Mouse (Mus musculus) B cell, adult 2 months (primary cell): ENCODE measurements around the gene Ptpn3.
A peak's percentile ranks its signal among the peaks of the same experiment; 100 is the strongest.
"Not testable (repeated sequence)": the region's sequence is repeated elsewhere in the genome, so short reads cannot be mapped to it uniquely, and the experiment has no call there.

ENCODE experiments used
- DNase-seq, 2 experiments: peaks; one replicate each; pipeline ENCODE4 v3.0.0; 2022

Ptpn3 gene

DNA sequence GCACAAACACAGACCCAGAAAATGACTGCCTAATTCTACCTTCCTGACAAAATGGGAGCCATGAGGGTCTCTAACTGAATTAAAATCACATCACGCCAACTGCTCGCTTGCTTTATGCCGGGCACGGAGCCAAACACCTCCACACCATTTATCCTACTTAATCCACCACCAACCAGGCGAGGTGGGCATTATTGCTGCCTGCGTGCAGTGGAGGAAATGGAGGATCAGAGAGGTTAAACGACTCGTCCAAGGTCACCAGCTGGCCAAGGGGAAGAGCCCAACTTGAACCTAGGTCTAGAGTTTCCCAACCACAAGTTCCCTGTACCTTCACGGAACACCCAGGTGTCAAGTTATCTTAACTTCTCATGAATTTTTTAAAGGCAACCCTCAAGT, 2.3 kb downstream of the Ptpn3 start:
- no peak for DNase-seq

DNA sequence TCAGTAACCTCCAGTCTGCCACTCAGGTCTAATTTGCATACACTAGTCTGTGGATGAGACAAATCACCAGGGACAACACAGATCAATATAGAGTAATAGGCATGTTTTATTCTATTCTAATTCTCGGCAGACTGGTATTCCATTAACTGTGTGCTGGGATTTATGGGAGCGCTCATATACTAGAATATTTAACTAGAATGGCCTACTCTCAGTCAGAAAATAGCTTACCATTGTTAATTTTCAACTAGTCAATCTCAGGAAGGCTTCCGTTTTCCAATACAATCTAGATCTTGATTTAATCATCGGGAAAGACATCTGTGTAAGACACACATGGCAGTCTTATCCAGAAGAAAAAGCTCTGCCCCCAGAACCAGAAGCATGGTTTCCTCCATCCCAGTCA, 3.5 kb downstream of the Ptpn3 start:
- no peak for DNase-seq

DNA sequence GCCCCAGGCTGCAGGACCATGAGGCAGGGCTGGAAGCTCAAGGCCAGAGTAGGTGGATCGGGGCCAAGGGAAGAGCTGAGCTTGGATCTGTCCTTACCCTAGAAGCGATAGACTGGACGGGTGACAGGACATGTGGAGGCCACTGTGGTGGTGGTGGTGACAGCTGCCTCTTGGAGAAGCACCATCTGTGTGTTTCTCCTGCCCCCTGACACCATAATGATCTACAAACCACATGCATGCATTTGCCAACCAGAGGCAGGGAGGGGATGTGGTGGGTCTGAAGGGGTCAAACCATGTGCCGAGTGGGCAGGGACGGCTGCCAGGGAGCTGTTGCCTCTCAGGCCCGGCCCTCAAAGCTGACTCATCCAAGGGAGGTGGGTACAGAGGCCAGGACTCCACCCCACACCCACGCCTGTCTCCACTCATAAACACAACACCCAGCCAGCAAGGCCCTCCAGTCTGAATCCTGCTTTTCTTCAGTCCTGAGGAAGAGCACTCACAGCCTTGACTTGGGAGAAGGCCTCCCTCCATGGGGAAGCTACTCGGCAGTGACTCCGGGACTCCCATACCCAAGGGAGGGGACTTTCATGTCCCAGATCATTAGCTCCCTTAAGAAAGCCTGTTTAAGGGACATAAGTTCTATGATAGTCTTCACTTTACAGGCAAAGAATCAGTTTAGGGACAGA, 6.5 kb downstream of the Ptpn3 start:
- no peak for DNase-seq

DNA sequence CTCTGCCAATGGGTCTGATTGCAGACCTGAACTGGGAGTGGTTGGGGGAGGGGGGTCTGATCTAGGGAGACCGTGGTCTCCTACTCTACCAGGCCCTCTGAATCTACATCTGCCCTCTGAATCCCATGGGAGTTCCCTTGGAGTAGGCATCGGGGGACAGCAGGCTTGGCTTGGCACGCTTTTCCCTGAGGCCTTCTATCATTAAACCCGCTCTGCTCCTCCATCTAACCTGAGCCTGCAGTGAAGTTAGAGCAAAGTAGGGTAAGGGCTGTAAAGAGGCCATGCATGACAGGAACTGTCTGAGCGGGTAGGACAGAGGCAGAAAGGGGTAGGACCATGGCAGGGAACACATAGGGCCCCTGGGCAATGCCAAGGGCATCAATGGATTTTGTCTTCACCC, 9.0 kb downstream of the Ptpn3 start:
- no peak for DNase-seq

DNA sequence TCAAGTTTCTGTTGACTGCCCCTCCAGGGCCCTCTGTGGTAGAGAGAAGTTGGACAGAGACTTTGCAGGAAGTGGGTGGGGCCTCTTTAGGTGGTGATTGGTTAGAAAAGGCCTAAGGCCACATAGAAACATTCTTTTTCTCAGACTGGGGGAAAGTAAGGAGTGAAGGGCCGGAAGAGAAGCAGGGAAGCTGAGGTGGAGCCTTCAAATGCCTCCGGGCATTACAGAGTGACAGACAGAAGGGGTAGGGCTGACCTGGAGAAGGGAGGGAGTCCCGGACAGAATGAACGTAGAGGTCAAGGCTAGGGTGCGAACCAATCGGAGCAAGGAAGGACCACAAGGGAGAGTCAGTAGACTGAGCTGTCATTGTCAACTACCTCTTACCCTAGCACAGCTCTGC, 11.6 kb downstream of the Ptpn3 start:
- DNase-seq = no peak

DNA sequence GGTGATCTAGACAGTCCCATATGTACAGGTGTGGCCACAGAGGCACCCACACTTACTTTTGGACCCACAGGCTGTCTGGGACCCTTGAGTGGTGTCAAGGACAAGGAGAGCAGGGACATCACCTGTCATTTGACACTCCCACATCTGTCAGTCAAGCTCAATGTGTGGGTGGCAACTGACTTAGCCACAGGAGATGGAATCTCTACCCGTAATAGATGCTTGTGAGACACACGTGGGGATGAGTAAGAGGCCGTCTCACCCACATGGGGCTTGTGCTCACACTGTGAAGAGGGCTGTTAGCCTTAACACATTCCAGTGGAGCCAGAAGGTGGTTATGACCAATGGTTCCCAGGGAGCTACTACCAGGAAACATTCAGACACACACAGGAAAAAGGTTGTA, 13.8 kb downstream of the Ptpn3 start:
- DNase-seq = no peak

DNA sequence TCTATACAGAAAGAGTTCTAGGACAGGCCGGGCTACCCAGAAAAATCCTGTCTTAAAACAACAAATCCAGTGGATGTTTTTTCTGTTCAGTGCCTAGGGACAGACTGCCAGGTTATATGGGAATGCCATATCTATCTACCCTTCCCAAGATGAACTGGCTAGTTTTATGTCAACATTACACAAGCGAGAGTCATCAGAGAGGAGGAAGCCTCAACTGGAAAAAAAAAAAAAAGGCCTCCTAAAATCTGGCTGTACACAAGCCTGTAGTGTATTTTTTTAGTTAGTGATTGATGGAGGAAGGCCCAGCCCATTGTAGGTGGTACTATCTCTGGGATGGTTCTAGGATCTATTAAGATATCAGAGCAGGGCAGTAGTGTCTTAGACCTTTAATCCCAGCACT, 16.4 kb downstream of the Ptpn3 start:
- DNase-seq = no peak

DNA sequence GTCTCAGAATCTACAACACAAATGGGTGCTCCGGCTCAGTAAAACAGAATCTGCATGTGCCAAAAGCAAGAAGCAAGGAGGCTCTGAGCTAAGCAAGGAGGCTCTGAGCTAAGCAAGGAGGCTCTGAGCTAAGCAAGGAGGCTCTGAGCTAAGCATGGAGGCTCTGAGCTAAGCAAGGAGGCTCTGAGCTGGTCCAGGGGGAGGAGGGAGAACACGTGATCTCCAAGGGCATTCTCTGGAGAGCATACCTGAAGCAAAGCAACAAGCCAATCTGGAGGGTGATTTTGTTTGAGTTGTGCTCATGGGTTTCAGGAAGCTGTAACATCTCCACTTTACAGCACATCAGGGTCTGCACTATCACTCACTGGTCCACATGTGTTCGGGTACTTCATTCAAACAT, 18.4 kb downstream of the Ptpn3 start:
- DNase-seq = no peak

DNA sequence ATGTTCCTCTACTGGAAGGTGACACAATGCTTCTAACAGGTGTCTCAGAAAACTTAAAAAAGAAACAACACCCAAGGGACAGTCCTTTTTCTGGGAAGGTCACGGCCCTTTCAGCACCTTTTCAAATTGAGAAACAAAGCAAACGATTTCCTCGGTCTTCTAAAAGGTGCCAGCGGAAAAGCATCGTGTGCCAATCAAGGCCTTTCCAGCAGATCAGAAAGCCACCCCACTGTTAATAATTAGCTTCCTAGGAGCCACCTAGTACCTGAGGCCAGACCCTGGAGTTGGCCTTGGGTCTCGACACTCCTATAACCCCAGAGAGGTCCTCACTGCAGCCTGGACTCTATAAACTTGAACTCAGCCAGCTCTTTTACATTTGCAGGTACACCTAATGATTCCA, 19.0 kb downstream of the Ptpn3 start:
- no peak for DNase-seq

DNA sequence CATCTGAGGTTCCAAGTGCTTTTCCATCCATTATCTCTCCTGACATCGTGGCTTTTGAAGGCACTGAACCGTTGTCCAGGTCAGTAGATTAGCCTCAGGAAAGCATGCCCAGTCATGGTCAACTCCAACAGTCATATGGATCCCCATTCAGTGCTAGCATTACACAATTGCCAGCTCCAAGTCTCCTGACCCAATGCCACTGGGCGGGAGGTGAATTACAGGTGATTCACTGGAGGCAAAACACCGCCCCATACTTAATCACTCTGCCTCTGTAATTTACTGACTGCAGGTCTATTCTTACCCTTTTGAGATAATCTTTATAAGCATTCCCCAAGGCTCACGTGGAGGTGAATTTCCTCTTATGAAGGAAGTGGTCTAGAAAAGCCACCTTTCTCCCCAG, 19.5 kb downstream of the Ptpn3 start:
- no peak for DNase-seq

DNA sequence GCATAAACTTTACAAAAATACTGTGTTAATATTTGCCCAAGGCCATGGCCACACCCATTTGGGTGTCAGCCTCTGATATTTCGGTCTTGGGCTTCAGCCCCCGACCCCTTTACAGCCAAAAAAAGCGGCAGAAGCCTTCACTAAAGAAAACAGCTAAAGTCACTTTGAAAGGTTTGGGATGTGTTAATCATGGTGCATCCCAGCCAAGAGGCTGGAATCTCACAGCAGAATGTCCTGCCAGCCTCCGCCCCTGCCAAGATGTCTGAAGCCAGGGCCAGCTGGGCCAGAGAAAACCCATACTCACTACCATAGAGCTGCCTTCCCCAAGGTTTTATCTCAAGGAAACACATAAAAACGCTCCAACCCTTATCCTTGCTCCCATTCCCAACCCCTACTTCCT, 20.7 kb downstream of the Ptpn3 start:
- no peak for DNase-seq

DNA sequence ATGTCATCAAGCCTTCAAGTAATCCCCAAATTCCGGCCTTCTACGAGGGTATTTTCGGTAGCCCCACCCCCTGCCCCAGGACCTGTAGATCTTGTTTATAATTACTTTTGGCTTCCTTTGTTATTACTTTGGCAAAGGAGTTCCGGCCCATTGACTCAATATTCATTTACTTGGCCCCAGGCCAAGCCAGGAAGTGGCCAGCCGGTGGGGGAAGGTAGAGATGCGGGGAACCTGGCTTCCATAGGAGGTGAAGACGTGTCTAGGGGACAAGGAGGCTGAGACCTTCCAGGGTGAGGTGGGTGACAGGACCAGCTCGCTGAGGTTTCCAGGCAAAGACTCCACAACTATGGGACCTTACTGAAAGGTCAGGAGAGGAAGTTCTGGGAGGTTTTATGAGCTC, 22.4 kb downstream of the Ptpn3 start:
- DNase-seq = peak; percentile 4 to 5

DNA sequence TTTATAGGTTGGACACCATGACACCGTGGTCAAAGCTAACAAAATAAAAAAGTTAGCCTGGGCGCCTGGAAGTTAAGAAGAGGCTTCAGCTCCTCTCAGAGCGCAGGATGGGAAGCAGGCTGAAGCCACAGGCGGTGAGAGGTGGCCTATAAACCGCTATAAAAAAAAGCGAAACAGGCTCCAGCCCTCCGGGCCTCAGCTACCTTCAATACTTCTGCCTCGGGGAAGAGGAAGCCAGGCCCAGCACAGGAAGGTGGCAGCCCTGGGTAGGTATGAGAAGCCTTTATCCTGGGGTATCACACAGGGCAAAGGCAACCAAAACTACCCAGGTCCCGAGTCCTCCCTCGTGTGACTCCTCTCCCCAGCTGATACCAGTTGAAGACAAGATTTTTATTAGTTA, 22.8 kb downstream of the Ptpn3 start:
- DNase-seq = no peak

DNA sequence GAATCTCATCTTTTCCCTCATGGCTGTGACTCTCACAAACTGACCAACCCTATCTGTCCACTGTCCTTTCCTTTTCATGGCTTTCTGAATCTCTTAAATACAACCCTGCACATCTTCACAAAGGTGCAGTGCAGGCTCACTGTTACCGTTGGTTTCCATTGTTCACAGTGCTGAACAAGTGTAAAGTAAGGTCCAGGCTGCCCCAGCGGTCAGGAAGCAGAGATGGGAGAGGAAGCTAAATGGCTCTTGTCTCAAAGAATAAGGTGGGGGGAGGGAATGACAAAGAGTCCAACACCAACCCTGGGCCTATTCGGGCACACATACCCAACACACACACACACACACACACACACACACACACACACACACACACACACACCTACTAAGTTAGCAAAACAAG, 24.0 kb downstream of the Ptpn3 start:
- no peak for DNase-seq

DNA sequence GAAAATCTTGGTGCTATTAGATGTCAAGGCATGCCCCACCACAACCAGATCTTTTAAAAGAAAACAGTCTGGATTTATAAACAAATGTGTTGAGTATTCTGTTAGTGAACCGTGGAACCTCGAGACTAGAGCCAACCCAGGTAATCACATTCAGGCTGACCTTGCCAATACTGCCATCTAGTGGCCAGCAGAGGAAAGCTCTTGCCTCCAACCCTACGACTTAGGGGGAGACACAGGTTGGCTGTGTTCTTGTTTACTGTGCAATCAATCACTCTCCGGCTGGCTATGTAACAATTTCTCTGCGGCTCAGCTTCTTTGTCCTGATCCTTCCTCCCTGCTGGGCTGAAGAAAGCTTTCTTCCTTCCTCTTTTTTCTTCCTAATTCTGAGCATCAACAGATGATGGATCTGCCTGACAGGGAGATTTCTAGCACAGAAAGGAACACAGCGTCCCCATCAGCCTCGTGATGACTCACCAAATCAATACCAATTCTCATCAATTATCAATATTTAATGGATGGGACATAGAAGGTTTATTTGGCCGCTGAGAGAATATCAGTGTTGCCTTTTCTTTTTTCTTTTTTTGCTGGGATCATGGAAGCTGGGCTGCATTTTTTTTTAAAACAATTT, 26.4 kb downstream of the Ptpn3 start:
- DNase-seq = peak; percentile 60 to 61

DNA sequence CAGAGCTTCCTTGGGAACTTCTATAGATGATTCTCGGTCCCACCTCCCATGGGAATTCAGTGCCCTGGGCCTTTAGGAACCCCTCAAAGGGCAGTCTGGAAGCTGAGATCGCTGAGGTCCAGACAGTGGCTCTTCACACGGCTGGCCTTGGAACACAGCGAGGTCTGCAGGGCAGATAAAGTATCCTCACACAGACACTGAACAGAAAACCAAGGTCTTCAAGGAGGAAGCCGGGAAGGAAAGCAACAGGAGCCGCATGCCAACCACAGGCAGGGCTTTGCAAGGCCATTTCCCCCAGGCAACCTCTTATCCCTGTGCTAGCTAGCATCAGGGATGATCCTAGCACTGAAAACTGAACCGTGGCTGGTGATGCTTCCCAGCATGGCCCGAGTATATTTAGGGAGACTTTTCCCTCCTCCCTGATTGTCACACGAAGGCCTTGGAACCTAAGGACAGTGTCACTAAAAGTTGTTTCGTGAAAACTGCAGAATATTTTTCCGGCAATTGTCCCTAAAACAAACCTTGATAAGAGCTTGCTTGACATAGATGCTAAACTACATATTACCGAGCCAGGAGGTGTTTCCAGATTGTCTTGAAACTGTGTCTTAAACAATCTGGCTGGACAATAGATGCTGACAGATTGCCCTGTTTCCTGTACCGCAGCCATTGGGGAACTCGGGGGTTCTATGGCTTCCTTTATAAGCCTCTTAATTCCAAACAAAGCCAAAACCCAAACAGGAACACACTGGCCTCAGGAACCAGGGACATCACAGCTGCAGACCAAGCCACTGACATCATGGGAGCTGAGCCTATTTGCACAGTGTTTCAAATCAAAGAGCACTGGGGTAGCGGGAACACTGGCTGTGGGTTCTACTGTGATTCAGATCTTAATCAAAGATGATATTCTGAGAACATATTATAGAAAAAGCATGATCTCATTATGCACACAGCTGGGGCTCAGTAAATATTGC, 27.8 kb downstream of the Ptpn3 start:
- no peak for DNase-seq

DNA sequence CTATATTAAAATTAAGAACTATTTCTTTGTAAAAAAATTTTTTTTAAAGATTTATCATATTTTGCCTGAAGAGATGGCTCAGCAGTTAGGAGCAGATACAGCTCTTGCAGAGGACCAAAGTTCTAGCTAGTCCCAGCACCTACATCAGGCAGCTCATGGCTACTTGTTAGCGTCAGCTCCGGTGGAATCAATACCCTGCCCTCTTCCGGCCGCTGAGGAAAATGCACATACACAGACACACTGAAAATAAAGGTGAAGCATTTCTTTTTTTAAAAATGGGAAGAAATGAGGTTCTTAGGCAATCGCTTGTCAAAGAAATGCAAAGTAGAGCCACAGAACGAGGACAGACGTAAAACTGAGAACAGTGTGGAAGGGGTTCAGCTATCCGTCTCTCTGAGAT, 30.6 kb downstream of the Ptpn3 start:
- DNase-seq = no peak

DNA sequence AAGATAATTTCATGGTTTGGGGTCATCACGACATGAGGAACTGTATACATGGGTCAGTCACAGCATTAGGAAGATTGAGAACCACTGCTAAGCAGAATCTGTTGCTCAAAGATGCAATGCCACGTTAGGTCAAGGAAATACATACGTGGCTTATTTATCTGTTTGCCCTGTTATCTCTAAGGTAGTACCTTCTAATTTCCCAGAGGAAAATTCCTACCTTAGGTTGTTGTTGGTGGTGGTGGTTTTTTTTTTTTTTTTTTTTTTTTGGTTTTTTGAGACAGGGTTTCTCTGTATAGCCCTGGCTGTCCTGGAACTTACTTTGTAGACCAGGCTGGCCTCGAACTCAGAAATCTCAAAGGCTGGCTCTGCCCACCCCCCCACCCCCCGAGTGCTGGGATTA, 31.1 kb downstream of the Ptpn3 start:
- DNase-seq = not testable (repeated sequence)

DNA sequence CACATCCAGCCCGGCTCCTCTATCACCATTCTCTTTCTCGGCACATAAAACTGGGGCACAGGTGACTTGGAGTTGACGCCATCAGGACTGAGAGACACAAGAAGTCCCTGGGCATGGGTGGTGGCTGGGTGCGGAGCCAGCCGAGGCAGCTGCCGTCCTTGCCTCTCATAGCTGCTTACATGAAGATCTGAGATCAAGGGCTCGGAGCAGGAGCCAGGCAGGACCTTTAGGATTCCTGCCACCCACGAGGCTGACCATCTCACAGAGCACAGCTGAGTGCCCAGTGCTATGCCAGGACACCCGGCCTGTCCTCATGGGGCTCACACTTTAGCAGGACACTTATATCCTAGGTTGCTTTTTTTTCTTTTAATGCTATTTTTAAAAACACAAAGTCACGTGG, 32.3 kb downstream of the Ptpn3 start:
- no peak for DNase-seq

DNA sequence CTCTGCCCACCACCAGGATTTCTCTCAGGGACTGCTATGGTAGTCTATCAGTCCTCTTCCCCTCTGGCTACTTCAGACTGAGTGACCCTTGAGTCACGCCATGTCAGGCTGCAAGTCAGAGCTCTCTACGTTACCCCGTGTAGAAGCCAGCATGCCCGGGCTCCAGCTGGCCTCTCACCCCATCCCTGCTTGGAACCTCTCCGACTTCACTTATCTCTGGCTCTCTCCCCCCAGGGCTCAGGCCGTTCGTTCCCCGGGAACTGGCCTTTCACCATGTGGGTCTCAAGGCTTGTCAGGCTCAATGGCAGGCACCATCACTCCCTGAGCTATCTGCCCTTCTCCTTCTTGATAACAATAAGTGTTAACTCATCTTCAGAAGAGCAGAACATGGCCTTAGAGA, 33.3 kb downstream of the Ptpn3 start:
- DNase-seq = no peak

DNA sequence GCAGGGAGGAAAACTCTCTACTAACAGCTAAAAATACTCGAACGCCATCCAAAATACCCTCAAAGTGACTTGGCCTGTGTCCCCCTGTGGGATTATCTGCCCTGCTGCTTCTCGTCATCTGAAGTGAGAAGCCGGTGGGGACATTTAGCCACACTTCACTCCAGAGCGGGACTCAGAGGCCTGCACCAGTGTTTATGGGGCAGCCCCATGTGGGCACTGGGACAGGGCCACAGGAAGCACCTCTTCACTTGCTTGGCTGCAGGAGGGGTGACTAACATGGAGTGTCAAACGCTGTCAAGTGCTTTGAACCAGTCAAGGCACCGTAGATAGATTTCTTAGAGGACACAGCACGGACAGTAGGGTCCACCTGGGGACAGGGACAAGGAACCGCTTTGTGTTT, 35.2 kb downstream of the Ptpn3 start:
- no peak for DNase-seq

DNA sequence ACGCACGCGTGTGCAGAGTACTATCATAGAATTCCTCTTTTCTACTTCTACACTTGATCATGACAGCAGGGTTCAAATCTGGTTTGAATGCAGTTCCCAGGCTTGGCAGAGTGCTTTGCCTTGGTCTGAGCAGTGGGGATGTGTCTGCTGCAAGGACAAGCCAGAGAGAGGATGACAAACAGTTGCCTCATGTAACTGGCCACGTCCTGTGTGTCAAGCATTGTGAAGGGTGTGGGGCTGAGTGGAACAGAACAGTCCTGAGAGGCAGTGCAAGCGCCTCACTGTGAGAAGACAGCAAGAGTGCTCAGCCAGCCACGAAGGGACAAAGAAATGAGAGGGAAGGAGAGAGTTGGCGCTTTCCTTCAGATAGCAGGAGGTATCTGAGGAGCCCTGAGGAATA, 37.9 kb downstream of the Ptpn3 start:
- DNase-seq = no peak

DNA sequence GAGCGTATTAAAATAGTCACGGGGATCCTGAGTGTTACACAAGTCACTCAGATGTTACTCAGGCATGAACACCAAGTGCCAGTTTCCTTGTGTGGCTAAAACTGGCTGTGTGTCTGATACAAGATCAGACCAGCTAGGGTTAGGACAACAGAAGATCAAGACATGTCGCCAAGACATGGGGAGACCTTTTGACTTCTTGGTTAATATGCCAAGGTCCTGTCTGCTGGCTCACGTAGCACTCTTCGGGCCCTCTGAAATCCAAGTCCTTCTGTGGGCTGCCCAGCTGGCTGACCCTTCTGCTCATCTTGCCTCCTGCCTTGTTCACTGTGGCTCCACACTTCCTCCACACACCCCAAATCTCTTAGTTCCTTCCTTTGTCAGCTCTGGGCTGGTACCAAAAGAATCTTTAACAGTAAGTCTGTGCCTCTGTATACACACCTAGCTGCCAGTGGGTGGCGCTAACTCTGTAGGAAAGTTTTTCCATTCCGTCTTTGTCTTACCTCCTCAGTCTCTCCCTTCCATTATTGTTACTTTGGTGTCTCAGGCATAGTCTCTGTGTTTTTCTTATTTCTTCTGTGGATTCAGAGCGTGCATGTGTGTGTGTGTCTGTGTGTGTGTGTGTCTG, 38.5 kb downstream of the Ptpn3 start:
- DNase-seq = no peak

DNA sequence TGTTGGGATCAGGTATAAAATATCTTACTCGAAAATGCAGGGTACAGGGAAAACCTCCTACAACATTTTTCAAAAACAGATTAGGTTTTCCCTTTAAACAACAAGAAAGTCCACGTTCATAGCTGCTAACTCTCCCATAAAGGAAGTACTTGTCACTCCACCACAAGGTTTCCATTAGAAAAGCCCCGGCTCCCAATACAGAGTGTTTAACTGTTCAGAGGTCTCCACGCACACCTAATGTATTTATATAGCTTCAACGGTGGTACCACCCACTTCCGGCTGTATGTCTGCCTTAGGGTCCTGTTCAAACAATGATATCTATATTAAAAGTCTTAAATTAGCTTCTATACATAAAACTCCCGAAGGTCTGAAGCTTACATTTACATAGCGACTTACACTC, 39.2 kb downstream of the Ptpn3 start:
- DNase-seq = no peak
